Mouse (Mus musculus): ENCODE data around the gene Adam1a. TPM values are rescaled to one million over a fixed set of nuclear protein-coding genes. Genes with fewer than 3 reads are reported as not detected.
"Not testable (repeated sequence)": the region's sequence is repeated elsewhere in the genome, so short reads cannot be mapped to it uniquely, and the experiment has no call there.

Gene Adam1a
- total RNA-seq, 2 experiments from 2014 or later = 4.1 to 4.7 TPM

DNA sequence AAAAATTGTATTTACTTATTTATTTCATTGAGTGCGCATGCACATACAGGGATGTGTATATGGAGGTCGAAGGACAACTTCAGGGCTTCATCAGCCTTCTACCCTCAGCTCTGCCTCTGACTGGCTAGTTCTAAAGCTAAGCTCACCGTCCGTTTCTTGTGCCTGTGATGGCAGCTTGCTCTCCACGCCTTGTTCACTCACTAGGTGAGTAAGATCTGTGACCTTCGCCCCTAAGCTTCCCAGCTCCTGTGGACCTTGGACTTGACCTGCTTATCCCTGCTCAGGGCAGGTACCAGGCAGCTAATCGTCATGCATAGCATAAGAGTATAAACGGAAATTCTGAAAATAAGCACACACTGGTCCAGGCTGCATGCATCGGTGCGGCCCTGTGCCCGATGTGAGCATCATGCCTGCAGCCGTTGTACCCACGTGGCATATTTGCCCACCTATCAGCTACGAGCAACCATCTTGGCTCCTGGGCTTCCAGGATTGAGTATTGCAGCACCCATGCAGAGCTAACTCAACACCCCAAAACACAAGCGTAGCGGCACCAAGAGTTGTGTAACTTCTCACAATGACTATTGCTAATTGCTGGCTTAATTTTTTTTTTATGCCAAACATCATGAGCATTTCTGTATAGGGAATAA, 20.9 kb upstream of the Adam1a start:
- no peak for DNase-seq

- DNase-seq = peak; percentile 94
Measured at GRCm38 (mm10) chr5:121564468-121564895, 19.2 kb upstream of the Adam1a start.

DNA sequence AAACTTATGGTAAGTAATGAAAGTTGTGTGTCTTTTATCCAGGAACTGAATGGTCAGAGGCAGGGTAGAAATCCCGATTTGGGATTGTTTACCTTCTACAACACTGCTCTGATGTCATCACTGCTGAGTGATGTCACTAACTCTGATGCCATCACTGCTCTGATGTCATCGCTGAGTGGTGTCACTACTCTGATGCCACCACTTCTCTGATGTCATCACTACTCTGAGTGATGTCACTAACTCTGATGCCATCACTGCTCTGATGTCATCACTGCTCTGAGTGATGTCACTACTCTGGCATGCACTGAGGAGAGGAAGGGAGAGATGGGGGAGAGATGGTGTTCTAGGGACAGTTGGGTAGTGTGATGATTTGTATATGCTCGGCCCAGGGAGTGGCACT, 17.2 kb upstream of the Adam1a start:
- DNase-seq = no peak

DNA sequence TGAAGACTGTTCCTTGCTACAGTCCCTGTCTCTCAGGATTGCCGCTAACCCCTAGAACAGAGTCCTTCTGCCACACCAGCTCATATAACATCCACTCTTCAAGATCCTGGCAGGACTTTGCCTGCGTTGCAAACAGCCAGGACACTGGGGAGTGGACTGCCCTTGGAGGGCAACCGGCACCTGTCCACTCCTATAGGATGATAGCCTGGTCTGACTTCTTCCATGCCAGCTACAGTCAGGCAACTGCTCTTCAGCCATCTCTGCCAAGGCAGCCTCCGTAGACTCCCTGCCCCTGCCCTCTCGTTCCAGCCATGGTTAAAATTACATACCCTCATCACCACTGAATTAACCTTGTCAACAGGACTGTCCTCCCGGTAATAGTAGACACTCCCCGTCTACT, 3.9 kb upstream of the Adam1a start:
- DNase-seq = no peak

GRCm38 (mm10) chr5:121547084-121547483, 1.8 kb upstream of the Adam1a start:
- DNase-seq = no peak

DNA sequence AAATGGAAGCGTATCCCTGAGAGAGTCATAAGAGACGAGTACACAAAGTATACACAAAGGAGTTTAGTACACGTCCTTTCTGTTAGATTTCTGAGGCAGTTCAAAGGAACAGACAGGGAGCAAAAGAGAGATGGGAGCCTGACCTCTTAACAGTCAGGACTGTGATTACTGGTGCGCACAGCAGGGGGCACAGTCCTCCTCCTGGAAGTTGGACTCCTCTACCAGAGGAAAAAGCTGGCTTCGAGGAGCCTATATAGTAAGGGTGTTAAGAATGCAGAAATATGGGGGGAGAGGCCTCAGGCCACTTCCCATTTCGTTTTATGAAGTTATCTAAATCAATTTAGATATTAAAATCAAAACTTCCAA, 1.2 kb upstream of the Adam1a start:
- DNase-seq = peak; percentile 75

DNA sequence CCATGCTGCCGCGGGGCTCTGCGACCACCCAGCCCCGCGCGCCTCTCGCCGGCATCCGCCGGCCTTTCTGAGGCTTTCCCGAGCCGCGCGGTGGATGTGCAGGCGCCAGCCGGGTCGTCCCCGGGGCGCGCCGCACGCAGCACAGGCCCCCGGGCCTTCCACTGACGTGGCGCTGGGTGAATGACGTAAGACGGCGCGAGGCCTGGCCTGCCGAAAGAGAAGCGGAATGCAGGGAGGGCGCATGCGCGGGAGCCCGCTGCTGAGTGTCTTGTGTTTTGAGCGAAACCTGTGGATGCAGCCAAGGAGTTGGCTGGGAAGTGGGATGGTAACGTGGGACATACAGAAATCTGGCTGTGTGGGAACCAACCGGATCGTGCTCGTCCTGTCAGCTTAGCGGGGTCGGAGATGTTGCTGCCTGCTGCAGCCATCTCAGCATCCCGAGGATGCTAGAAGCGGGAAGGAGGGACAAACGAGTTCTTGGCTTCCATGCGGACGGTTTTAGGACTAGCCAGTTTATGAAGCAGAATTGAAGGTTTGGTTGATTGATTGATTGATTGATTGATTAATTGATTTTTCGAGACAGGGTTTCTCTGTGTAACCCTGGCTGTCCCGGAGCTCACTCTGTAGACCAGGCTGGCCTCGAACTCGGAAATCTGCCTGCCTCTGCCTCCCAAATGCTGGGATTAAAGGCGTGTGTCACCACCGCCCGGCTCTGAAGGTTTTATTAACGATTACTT, 679 bp upstream of the Adam1a start, which contains the start of gene Mapkapk5:
Gene Mapkapk5 (minus strand): TSS at position 113 of the 737 bp plus-strand sequence.
- DNase-seq = peak; percentile 99

GRCm38 (mm10) chr5:121543370-121543769, 1.9 kb downstream of the Adam1a start:
- DNase-seq = no peak

DNA sequence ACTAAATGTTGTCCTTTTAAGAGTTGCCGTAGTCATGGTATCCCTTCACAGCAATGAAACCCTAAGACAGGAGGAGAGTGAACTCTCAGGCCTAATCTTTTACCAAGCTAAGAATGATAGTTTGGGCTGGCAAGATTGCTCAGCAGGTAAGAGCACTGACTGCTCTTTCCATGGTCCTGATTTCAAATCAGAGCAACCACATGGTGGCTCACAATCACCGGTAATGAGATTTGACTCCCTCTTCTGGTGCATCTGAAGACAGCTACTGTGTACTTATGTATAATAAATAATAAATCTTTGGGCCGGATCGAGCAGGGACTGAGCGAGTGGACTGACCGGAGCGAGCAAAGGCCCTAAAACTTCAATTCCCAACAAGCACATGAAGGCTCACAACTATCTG, 4.0 kb downstream of the Adam1a start:
- DNase-seq = no peak

GRCm38 (mm10) chr5:121540066-121540465, 5.2 kb downstream of the Adam1a start:
- no peak for DNase-seq

DNA sequence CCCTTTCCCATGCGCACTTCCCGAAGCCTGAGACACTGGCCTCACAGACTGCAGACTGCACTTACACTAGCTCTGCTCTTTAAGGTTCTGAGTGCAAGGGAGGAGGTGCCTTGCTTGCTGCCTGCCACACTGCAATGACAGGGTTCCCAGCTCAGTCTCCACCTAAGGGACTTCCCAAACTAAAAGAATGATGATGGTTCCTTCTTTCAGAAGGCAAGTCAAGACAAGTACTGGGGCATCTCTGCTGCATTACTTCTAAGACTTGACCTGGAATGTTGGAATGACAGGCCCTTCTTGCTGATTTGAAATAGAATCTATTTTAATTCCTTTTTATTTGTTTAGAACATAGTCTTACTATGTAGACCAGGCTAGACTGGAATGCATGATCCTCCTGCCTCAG, 7.7 kb downstream of the Adam1a start:
- DNase-seq = no peak

- no peak for DNase-seq
Measured at GRCm38 (mm10) chr5:121536921-121537555, 8.2 kb downstream of the Adam1a start.

DNA sequence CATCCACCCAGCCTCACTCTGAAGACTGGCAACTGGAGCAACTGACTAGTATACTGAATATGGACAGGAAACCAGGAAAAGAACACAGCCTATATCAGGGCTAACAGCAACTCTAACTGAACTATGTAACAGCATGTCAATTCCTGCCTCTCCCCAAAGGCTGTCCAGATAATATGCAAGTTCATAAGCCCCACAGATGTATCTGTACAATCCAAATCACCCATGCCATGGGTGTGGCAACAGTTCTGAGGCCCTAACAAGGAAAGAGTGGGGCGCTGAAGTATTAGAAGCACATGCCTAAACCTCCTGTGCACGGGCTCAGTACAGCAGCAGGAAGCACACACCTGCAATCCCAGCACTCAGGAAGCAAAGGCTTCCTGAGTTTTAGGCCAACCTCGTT, 10.2 kb downstream of the Adam1a start:
- DNase-seq = no peak

- DNase-seq = no peak
Measured at GRCm38 (mm10) chr5:121534521-121534920, 10.8 kb downstream of the Adam1a start.

DNA sequence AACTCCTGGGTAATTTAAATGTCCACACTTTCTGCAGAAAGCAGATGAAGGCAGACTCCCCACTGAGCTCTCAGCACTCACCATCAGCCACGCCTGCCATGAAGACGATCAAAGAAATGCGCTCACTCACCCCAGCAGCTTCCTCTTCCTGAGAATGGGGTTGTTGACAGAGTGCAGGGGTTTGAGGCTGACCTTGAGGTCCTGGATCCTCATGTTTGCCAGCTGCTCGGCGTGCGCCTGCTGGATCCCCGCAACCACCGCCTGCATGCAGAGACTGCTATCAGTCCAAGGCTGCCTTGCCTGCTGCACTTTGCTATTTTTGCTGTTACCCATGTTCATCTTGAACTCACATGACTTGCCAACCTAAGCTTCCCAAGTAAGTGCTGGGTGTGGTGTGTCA, 18.3 kb downstream of the Adam1a start:
- DNase-seq = peak; percentile 45

GRCm38 (mm10) chr5:121526526-121526925, 18.8 kb downstream of the Adam1a start:
- DNase-seq = peak; percentile 53

GRCm38 (mm10) chr5:121525774-121526450, 19.4 kb downstream of the Adam1a start:
- no peak for DNase-seq

DNA sequence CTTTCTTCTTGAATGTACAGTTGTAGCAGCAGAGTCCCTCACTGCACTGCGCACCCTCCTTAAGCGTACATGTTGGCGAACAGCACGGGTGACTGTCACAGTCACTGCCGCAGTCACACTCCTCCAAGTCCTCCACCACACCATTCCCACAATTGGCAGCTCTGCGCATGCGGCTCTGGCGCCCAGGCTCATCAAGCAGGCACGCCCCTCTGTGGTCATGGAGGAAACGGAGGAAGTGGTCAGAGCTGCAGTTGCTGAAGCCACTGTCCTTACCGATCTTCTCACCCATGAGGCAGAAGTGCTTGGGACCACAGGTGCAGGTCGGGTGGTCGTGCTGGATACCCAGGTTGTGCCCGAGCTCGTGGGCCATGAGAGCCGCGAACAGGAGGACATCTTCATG, 25.5 kb downstream of the Adam1a start:
- not testable (repeated sequence) for DNase-seq

DNA sequence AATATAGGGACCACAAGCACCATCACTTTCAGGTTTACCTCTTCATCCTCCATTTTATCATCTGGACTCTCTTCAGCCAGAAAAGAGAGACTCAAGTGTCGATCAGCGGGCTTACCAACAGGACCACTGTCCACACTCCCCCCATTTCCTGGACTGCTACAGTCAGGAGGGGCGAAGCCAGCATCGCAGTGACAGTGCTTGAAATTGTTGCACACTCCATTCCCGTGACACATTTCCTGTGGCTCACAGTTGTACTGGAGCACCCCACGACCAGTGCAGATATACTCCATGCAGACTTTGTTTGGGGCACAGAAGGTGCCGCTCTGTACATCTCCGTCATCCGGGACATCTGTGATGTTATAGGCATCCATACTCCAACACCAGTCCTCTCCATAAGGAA, 26.3 kb downstream of the Adam1a start:
- no peak for DNase-seq

DNA sequence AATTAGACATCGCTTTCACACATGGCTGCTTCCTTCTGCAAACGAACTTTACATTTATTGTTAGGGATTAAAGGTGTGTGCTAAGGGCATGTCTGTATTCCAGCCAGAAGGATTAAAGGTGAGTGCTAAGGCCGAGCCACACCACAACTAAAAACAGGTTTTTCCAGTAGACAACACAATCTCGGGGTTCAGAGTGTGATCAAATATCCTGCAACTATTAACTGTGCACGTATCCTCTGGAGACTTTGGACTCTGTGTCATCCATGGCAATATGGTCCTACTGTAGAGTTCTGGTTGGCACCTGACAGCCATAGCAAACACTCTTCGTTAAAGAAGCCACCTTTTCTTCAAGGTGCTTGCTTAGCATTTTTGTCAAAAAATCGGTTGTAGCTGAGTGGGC, 35.3 kb downstream of the Adam1a start:
- no peak for DNase-seq

GRCm38 (mm10) chr5:121506846-121507245, 38.4 kb downstream of the Adam1a start:
- no peak for DNase-seq

DNA sequence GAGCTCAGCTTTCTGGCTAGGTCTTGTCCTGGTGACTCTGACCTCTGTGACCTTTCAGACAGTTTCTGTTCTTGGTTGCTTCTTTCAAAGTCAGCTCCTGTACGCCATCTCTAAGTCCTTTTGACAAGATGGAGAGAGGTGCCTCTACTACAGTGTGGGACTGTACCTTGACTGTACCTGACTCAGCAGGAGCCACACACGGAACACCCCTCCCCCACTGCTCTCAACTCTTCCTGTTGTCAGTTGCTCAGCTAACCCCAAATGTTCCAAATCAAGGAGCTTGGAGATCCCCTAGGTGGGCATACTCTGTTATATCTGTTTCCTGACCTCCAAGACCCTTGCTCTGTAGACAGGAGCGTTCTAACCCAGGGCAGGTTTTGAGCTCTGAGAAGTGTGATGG, 42.1 kb downstream of the Adam1a start, which contains the start of gene Adam1b:
Gene Adam1b (minus strand): TSS at position 205 of the 400 bp plus-strand sequence.
- no peak for DNase-seq
